Mouse (Mus musculus) urinary bladder, postnatal 0 days (tissue): Measurements from ENCODE around the gene Ankrd23. TPM values are rescaled to one million over a fixed set of nuclear protein-coding genes. Genes with fewer than 3 reads are reported as not detected.

Experiments used
- microRNA-seq: library from miRNA; unstranded; fragments of <30 nt; microRNA quantifications from one replicate; pipeline ENCODE4, GENCODE M21; 2016
- polyA plus RNA-seq: library from polyadenylated mRNA; unstranded; fragments of >200 nt; fragmentation: Nextera tagmentation; extraction: Ambion mirVana; gene quantifications from 2 replicates; pipeline ENCODE4 v1.2.1, GENCODE M21; 2015

Ankrd23 gene
- 11.8 and 13.1 TPM in 2 replicates for polyA plus RNA-seq

GRCm38 (mm10) chr1:36536783-36537182, at the start of gene Ankrd23:
Ankrd23 (minus strand) TSS chr1:36536883.

GRCm38 (mm10) chr1:36558031-36558993, 21.6 kb upstream of the Ankrd23 start, which contains the start of gene Sema4c:
Sema4c (minus strand) TSS chr1:36558349.

GRCm38 (mm10) chr1:36546888-36547471, 10.3 kb upstream of the Ankrd23 start, which contains the start of gene Ankrd39:
Ankrd39 (minus strand) TSS chr1:36547445.

GRCm38 (mm10) chr1:36539186-36539585, 2.5 kb upstream of the Ankrd23 start, which contains the start of gene Gm42417:
Gm42417 (minus strand) TSS chr1:36539429.

GRCm38 (mm10) chr1:36511289-36512021, 25.2 kb downstream of the Ankrd23 start, which contains the start of gene Cnnm3:
Cnnm3 (plus strand) TSS chr1:36511867.

Small RNA genes lying within 50 kb of the gene (microRNA-seq; reads per million reads assigned to microRNA genes)
- gene Gm47280 = not detected

Other genes starting within 250 kb of the Ankrd23 start
- 6.0 and 6.2 TPM in 2 replicates for gene Arid5a, start 229.2 kb downstream of the Ankrd23 start, polyA plus RNA-seq
- gene Kansl3, start 167.7 kb downstream of the Ankrd23 start, polyA plus RNA-seq = 20.0 and 21.5 TPM in 2 replicates
- gene Fer1l5, start 164.6 kb downstream of the Ankrd23 start, polyA plus RNA-seq = 0.16 and 0.19 TPM in 2 replicates
- 15.5 and 15.9 TPM in 2 replicates for gene Lman2l, start 91.6 kb downstream of the Ankrd23 start, polyA plus RNA-seq
- 10.0 and 11.8 TPM in 2 replicates for gene Cnnm4, start 65.3 kb downstream of the Ankrd23 start, polyA plus RNA-seq
- gene Cnnm3, start 25.0 kb downstream of the Ankrd23 start, polyA plus RNA-seq = 1.2 and 1.3 TPM in 2 replicates
- 1.0 TPM in 1 of 2 replicates, not detected in the other for gene Gm42417, start 2.5 kb upstream of the Ankrd23 start, polyA plus RNA-seq
- 20.9 and 28.5 TPM in 2 replicates for gene Ankrd39, start 10.6 kb upstream of the Ankrd23 start, polyA plus RNA-seq
- gene Sema4c, start 21.5 kb upstream of the Ankrd23 start, polyA plus RNA-seq = 8.2 and 9.7 TPM in 2 replicates
- 1.3 and 1.6 TPM in 2 replicates for gene Fam178b, start 146.3 kb upstream of the Ankrd23 start, polyA plus RNA-seq
- 696 and 763 TPM in 2 replicates for gene Cox5b, start 154.6 kb upstream of the Ankrd23 start, polyA plus RNA-seq
- gene 4933424G06Rik, start 173.3 kb upstream of the Ankrd23 start, polyA plus RNA-seq = not detected in 2 replicates
- 62.6 and 65.6 TPM in 2 replicates for gene Actr1b, start 177.5 kb upstream of the Ankrd23 start, polyA plus RNA-seq
- gene Zap70, start 224.9 kb upstream of the Ankrd23 start, polyA plus RNA-seq = 0.18 TPM in 1 of 2 replicates, not detected in the other